17 mouse cellular contexts compared by ENCODE assay signal in the genomic region with DNA sequence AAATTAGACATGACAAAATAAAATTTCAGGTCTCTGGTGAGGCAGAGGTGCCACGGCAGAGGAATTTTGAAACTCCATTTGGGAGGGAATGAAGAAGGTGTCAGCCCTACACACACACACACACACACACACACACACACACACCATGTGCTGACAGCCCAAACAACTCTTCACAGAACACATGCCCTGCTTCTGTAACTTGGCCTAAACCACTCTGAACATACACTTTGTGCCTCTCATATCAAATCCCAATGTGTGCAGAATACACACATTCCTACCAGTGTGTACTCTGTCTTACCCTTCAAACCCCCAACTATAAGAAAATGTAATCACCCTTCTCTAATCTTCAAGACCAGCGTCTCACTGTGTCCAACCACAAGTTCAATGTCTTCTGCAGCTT.
"Had no signal": no experiment of that assay in that cellular context is flagged by ENCODE, and none has a peak within 500 bp of the region (broad histone marks: within the 10 kb centered on the region; RNA-seq: fewer than 3 reads in every experiment).

No protein-coding gene starts in this region.

- H3K36me3 ChIP-seq: lung, embryonic 15.5 days; midbrain, embryonic 13.5 days; midbrain, embryonic 15.5 days; neural tube, embryonic 12.5 days; stomach, embryonic 15.5 days had no signal

- H3K4me3 ChIP-seq: lung, embryonic 15.5 days; megakaryocyte, embryonic 14.5 days; midbrain, embryonic 13.5 days; midbrain, embryonic 15.5 days; neural tube, embryonic 12.5 days; stomach, embryonic 15.5 days had no signal

- DNase-seq: lung, adult 2 months; lung, postnatal 14 days; lung, postnatal 36 days; right cerebral cortex, postnatal 14 days; thymus, adult 2 months; thymus, postnatal 25 days; thymus, postnatal 4 days had no signal

- H3K9ac ChIP-seq: lung, embryonic 15.5 days; midbrain, embryonic 13.5 days; midbrain, embryonic 15.5 days; neural tube, embryonic 12.5 days; stomach, embryonic 15.5 days had no signal

- H3K9me3 ChIP-seq: lung, embryonic 15.5 days; megakaryocyte, embryonic 14.5 days; midbrain, embryonic 13.5 days; midbrain, embryonic 15.5 days; neural tube, embryonic 12.5 days; stomach, embryonic 15.5 days had no signal

- H3K4me2 ChIP-seq: lung, embryonic 15.5 days; midbrain, embryonic 11.5 days; midbrain, embryonic 13.5 days; midbrain, embryonic 15.5 days; neural tube, embryonic 12.5 days; stomach, embryonic 15.5 days had no signal

- ATAC-seq: lung, postnatal 0 days; midbrain, embryonic 13.5 days; midbrain, embryonic 15.5 days had no signal

- H3K27ac ChIP-seq: lung, embryonic 15.5 days; macrophage; midbrain, embryonic 13.5 days; midbrain, embryonic 15.5 days; neural tube, embryonic 12.5 days; stomach, embryonic 15.5 days; stomach, postnatal 0 days had no signal

- H3K27me3 ChIP-seq: lung, embryonic 15.5 days; megakaryocyte, embryonic 14.5 days; midbrain, embryonic 13.5 days; midbrain, embryonic 15.5 days; neural tube, embryonic 12.5 days; stomach, embryonic 15.5 days had no signal

- H3K4me1 ChIP-seq: lung, embryonic 15.5 days; megakaryocyte, embryonic 14.5 days; midbrain, embryonic 13.5 days; midbrain, embryonic 15.5 days; neural tube, embryonic 12.5 days; stomach, embryonic 15.5 days had no signal
